Mouse (Mus musculus): Measurements from ENCODE around the gene Tdrd5.
"Not testable (repeated sequence)": the region's sequence is repeated elsewhere in the genome, so short reads cannot be mapped to it uniquely, and the experiment has no call there.

Tdrd5 gene

DNA sequence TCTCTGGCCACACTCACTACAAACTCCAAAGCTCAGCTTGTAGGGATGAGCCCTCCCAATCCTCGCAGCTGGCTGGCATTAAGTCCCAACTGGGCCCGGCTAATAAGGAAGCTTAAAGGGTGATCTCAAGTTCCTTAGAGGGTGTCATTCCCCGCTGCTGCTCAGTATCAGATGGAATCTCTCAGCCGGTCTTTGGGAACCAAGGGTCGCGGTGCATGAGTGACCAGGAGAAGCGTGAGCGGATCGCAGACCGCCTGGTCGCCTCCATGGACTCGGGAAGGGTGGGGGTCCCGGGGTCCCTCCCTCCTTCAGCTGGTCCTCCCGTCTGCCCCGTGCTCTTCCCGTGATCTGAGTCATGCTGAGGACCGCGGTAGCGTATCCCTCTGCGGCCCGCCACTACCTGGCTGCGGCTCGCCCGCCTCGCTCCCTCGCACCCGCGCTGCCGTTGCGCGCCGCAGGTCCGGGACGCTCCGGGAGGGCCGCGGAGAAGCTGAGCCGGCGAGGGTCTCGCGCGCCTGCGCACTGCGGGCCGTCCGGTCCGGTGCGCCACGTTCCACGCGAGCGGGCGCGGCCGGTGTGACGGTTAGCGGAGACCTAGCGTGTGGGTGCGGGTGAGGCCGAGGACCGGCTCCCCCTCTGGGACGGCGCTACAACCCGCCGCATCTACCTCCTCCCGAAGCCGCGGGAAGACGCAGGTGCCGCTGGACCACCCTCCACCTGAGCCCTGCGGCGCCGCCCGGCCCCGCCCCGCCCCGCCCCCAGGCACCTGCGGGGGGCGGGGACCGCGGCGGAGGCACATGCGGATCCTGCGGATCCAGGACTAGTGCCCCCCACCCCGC lies at the start of gene Tdrd5:
Gene Tdrd5 (minus strand): TSS at position 754 of the 839 bp plus-strand sequence.
- peak; percentile 66 to 69 for DNase-seq

DNA sequence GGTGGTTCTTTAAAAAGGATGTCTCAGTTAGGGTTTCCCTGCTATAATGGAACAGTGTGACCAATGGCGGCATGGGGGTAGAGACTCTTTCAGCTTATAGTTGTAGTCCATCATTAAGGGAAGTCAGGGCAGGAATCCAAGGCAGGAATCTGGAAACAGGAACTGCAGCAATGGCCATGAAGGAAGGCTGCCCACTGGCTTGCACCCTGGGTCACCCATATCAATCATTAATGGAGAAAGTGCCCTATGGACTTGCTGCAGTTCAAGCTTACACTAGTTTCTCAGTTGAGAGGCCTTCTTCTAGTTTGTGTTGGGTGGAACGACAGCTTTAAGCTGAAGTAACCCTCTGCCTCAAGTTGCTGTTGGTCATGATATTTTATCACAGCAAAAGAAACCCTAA lies 49.0 kb upstream of the Tdrd5 start:
- no peak for DNase-seq

GRCm38 (mm10) chr1:156350441-156350840 lies 47.0 kb upstream of the Tdrd5 start:
- no peak for DNase-seq

DNA sequence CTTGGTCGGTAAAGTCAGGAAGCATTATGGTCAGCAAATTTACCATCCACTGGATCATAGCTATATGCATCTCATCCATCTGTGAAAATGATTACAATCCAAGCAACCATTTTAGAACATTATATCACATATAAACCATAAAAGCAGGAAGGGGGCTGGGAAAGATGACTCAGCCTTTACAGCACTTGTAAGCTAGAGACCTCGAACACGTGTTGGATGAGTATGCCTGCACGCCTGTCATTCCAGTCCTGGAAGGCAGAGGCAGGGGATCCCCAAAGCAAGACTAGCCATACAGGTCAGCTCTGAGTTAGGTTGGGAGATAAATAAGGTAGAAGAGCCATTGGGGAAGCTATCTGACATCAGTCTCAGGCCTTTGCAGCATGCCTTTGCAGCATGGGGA lies 45.6 kb upstream of the Tdrd5 start:
- DNase-seq: no peak

DNA sequence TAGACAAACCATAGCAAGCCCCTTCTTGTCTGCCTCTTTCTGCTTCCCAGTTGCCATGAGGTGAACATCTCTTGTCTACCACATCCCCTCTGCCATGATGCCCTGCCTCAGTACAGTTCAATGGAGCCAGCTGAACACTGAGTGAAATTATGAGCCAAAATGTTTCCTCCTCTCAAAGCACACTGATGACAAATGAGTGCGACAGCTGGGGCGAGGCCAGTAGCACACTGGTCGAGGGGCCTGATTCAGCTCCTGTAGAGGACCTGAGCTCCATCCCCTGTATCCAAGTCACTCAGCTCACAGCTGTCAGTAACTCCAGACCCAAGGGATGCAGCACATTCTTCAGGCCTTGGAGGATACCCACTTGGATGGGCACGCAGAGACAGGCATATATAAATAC lies 42.2 kb upstream of the Tdrd5 start:
- DNase-seq: no peak

DNA sequence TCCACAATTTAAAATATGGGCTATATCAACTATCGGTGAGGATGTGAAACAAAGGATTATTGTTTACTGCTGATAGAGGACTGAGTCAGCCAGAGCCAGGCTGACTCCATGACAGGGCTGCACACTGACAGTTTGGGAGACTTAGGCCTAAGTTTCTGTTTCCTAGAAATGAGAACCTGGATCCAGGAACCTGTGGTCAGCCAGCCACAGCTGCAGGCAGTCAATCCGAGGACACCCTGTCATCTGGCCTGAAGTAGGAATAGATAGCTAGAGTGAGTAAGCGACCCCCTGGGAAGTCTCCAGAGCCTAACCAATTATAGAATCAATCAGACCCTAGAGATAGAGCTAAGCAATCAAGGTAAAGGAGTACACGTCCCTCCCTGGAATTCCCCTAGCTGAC lies 41.0 kb upstream of the Tdrd5 start:
- DNase-seq: no peak

- no peak for DNase-seq
These were observed 37.4 kb upstream of the Tdrd5 start for GRCm38 (mm10) chr1:156340847-156341246.

DNA sequence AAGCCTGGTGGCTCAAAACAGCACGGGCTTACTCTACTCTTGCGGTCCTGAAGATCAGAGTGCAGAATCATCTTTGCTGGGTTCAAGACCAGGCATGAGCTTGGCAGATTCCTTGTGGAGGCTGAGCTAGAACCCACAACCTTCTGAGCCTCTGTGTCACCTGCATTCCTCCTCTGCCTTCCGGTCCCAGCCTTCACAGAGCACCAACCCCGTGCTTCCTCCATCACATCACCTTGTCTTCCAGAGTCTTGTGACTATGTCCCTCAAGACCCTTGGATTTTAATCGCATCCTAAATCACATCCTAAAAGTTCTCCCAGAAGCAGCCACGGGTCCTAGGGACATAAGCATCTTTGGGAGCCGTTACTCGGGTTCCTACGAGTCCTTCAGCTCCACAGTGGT lies 19.7 kb upstream of the Tdrd5 start:
- DNase-seq: no peak

DNA sequence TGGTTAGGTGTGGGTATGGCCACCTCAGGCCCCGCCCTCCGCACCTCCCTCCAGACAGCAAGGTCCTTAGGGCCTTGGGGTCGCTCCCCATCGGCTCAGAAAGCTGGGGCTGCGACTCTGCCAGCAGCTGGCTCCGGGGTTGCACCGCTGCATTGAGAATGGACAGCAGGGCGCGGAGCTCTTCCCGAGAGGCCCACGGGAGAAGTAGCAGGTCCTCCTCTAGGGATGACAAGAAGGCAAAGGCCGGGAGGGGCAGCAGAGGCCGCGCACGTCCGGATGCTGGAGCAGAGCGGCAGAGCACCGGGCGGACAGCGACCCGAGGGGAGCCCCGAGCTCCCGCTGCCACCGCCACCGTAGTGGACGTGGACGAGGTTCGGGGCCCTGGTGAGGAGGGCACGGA lies 7.2 kb upstream of the Tdrd5 start, which contains the start of gene Nphs2:
Gene Nphs2 (plus strand): TSS at position 98 of the 400 bp plus-strand sequence.
- DNase-seq: peak; percentile 10 to 13

DNA sequence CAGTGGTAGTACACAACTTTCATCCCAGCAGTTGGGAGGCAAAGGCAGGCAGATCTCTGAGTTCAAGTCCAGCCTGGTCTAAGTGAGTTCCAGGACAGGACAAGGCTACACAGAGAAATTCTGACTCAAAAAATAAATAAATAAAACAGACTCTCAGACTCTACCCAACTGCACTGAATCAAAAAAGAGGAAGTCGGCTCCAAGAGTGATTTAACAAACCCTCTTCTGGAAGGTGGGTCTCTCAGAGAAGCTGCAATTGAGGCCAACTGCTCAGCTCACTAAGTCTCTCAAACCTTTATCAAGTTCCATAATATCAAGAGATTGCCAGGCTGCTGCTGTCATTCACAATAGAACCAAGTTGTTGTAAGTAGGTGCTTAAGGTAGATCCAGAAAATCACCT lies 5.1 kb upstream of the Tdrd5 start:
- no peak for DNase-seq

- no peak for DNase-seq
These were observed 13.4 kb downstream of the Tdrd5 start for GRCm38 (mm10) chr1:156290016-156290415.

GRCm38 (mm10) chr1:156289222-156289587 lies 14.3 kb downstream of the Tdrd5 start:
- not testable (repeated sequence) for DNase-seq

DNA sequence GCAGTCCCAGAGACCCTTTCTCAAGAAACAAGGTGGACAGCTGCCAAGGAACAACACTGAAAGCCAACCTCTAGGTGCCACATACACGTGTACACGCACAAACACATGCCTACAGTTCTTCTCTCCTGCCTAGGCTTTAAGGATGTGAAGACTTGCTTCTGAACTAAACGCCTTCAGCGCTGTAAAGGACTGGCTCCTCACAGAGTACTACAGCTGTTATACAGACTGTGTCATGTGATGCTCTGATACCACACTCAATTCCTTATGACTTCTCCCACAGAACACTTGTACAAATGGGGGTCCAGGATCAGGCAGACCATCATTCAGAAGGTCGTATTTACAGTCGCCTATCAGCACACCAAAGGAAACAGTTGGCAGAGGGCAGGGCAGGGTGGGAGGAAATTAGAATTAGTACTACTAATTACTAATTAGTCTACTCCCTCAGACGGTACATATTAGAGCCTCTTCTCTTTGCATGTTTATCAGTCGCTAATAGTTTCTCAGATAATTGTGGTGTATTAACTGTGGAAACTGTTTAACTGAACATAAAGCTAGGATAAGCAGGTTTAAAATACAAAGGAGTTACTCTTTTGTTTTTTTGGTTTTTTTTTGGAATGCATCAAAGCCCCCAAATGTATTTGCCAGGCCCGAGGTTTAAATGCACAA lies 14.8 kb downstream of the Tdrd5 start:
- no peak for DNase-seq

GRCm38 (mm10) chr1:156285541-156285896 lies 17.9 kb downstream of the Tdrd5 start:
- peak in 1 of 2 experiments; percentile 9 for DNase-seq

GRCm38 (mm10) chr1:156284851-156285540 lies 18.5 kb downstream of the Tdrd5 start:
- peak in 1 of 2 experiments; percentile 20 for DNase-seq

- DNase-seq: no peak
These were observed 19.3 kb downstream of the Tdrd5 start for GRCm38 (mm10) chr1:156284207-156284606.

DNA sequence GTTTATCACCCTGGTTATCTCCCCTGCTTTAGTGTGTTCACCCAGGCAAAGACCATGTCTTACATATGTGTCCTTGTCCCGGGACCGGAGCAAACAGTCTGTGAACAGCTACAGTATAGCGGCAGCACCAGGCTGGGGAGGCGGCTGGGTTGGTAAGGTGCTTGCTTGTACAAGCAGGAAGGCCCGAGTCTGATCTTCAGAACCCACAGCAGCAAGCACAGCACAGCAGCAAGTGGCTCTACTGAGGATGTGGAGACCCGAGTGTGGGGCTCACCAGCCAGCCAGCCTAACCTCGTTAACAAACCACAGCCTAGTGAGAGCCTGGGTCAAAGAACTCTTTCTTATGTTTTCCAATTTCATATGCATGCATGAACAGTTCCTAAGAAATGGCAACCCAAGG lies 23.3 kb downstream of the Tdrd5 start:
- no peak for DNase-seq

GRCm38 (mm10) chr1:156273647-156274046 lies 29.8 kb downstream of the Tdrd5 start:
- peak in 1 of 2 experiments; percentile 40 for DNase-seq

DNA sequence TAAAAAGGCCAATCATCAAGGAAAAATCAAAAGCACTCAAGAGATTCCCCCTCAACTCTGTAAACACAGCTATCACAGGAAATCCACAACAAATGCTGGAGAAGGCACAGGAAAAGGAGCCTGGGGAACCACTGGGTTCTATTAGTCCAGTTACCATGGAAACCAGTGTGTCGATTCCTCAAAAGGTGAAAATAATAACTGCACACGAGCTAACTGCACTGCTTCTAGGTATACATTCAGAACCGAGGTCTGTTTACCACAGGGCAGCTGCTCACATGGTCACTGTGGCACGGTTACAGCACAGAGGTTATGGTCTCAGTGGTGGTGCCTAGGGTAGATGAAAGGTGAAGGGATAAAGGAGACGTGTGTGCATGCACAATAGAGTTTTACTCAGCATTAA lies 31.8 kb downstream of the Tdrd5 start:
- DNase-seq: no peak

GRCm38 (mm10) chr1:156270471-156270870 lies 33.0 kb downstream of the Tdrd5 start:
- DNase-seq: no peak

GRCm38 (mm10) chr1:156268546-156268945 lies 34.9 kb downstream of the Tdrd5 start:
- not testable (repeated sequence) for DNase-seq

DNA sequence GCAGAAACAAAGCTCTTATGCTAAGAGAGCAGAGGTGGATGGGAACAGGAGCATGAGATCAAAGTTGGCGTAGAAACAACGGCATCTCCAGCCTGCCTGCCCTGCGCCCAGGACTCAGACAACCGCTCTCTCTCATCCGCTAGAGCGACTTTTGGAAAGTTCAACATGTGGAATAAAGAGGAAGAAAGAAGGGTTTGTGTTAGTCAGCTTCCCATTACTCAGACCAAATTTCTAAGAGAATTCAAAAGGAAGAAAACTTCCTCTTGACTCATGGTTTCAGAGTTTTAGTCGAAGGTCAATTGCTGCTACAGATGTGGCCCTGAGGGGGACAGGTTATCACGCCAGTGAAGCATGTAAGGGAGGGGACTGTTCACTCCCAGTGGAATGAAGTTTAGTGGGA lies 39.5 kb downstream of the Tdrd5 start:
- no peak for DNase-seq

DNA sequence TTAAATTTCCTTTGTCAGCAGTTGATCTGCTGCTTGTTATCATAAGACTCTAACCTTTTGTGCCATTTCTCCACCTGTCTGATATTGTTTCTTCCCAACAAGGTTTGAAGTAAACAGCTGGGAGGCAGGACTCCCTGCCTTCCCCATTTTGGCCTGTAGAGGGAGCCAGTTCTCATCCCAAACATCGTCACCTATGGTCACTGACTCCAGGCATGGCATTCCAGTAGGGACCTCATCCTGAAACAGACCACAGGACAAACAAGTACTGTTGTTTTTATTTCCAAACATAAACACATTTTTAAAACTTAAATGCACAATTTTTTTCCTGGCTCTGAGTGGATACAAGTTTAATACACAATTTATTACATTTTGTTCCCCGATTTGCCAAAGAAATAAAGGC lies 40.1 kb downstream of the Tdrd5 start:
- DNase-seq: peak; percentile 78 to 82

DNA sequence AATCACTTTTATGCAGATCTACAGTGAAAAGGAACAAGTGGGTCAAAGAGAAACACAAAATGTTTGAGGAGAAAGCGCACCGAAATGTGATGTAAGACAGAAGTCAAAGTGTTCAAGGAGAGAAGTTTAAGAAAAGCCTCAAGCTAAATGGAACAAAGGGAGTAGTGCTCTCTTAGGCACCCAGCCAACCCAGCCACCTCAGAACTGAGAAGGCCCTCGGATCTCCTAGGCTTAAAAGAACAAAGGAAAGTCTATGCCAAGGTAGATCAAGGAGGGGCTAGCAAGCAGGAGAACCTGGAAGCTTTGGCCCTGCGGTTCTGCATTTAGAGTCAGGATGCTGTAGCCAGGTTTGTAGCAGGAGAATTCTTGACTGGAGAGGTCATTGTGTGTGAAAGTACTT lies 48.6 kb downstream of the Tdrd5 start:
- no peak for DNase-seq

All from cerebellum, postnatal 10 days (tissue).